Mouse (Mus musculus) embryonic fibroblast, embryonic 13.5 days (primary cell): ENCODE measurements around the gene Ly6f. TPM values are rescaled to one million over a fixed set of nuclear protein-coding genes. Genes with fewer than 3 reads are reported as not detected.
"Not testable (repeated sequence)": the region's sequence is repeated elsewhere in the genome, so short reads cannot be mapped to it uniquely, and the experiment has no call there.

ENCODE experiments used
- H3K27ac ChIP-seq: 2 replicates; pipeline ENCODE4 v1.5.1; 2012; ENCODE audit warnings: low read length, control low read depth, inconsistent platforms; ENCODE audit not compliant: insufficient read depth
- H3K4me1 ChIP-seq: 2 replicates; pipeline ENCODE4 v1.6.1; 2011; ENCODE audit warnings: low read length; ENCODE audit not compliant: control insufficient read depth, insufficient read depth
- H3K4me3 ChIP-seq: 2 replicates; pipeline ENCODE4 v1.5.1; 2011; ENCODE audit warnings: mild to moderate bottlenecking, control low read depth, low read length; ENCODE audit not compliant: insufficient read depth
- CTCF ChIP-seq: IDR thresholded peaks from 2 replicates; pipeline ENCODE4 v1.5.1; 2011; ENCODE audit warnings: mild to moderate bottlenecking, control low read depth, low read length, moderate library complexity, borderline replicate concordance; ENCODE audit not compliant: insufficient read depth
- POLR2A ChIP-seq: IDR thresholded peaks from 2 replicates; pipeline ENCODE4 v1.6.1; 2011; ENCODE audit warnings: low read depth, mild to moderate bottlenecking, control low read depth, low read length, moderate library complexity
- polyA plus RNA-seq: library from polyadenylated mRNA; stranded (reverse); fragments of >200 nt; gene quantifications from 2 replicates; pipeline ENCODE4 v1.2.4, GENCODE M21; 2011; ENCODE audit warnings: low read depth; ENCODE audit not compliant: missing spikeins, insufficient read length

Gene Ly6f
- polyA plus RNA-seq, 1 experiment = not detected

- Histone ChIP-seq H3K27ac (peak overlapping the region; percentile 63), H3K4me1 (peaks cover 11% of the 10 kb centered on the region; the same call in 1 of the 2 replicates), H3K4me3 (no peak overlapping the region)
- no peak for TF ChIP-seq CTCF
- TF ChIP-seq POLR2A = no peak
These were observed 2.6 kb downstream of the Ly6f start for GRCm38 (mm10) chr15:75270691-75271362.

- TF ChIP-seq POLR2A = no peak
- TF ChIP-seq CTCF = no peak
- H3K4me1 ChIP-seq = peaks cover 11% of the 10 kb centered on the region; the same call in 1 of the 2 replicates
These were observed 3.2 kb downstream of the Ly6f start for GRCm38 (mm10) chr15:75271426-75271825.

GRCm38 (mm10) chr15:75271891-75272290 is 3.7 kb downstream of the Ly6f start:
- H3K27ac ChIP-seq = peak overlapping the region; percentile 7

More at GRCm38 (mm10) chr15:75271426-75271825, 3.2 kb downstream of the Ly6f start:
- no peak overlapping the region for H3K4me3 ChIP-seq
- peak overlapping the region; percentile 63 for H3K27ac ChIP-seq

GRCm38 (mm10) chr15:75281991-75282390 is 13.8 kb downstream of the Ly6f start:
- not testable (repeated sequence) for H3K4me3 ChIP-seq, H3K4me1 ChIP-seq, H3K27ac ChIP-seq

More at GRCm38 (mm10) chr15:75271891-75272290, 3.7 kb downstream of the Ly6f start:
- Histone ChIP-seq H3K4me1 (peaks cover 11% of the 10 kb centered on the region; the same call in 1 of the 2 replicates), H3K4me3 (no peak overlapping the region)
- no peak for TF ChIP-seq CTCF
- no peak for TF ChIP-seq POLR2A

GRCm38 (mm10) chr15:75286512-75286911 is 18.3 kb downstream of the Ly6f start:
- H3K4me1 ChIP-seq, H3K27ac ChIP-seq, H3K4me3 ChIP-seq: not testable (repeated sequence)

GRCm38 (mm10) chr15:75292377-75292776 is 24.2 kb downstream of the Ly6f start:
- no peak overlapping the region for H3K4me3 ChIP-seq
- no peak overlapping the region for H3K27ac ChIP-seq
- no peaks in the 10 kb centered on the region for H3K4me1 ChIP-seq
- TF ChIP-seq CTCF (no peak), POLR2A (no peak)

- Histone ChIP-seq H3K4me3 (no peak overlapping the region), H3K4me1 (no peaks in the 10 kb centered on the region), H3K27ac (no peak overlapping the region)
- TF ChIP-seq CTCF = no peak
- TF ChIP-seq POLR2A = no peak
These were observed 25.7 kb downstream of the Ly6f start for GRCm38 (mm10) chr15:75293873-75294385.

- TF ChIP-seq CTCF (no peak), POLR2A (no peak)
- H3K4me1 ChIP-seq = no peaks in the 10 kb centered on the region
- H3K4me3 ChIP-seq = no peak overlapping the region
- H3K27ac ChIP-seq = no peak overlapping the region
These were observed 37.9 kb downstream of the Ly6f start for GRCm38 (mm10) chr15:75306101-75306500.

- TF ChIP-seq POLR2A (no peak), CTCF (no peak)
- no peak overlapping the region for H3K4me3 ChIP-seq
- H3K27ac ChIP-seq = no peak overlapping the region
- no peaks in the 10 kb centered on the region for H3K4me1 ChIP-seq
These were observed 41.0 kb downstream of the Ly6f start for GRCm38 (mm10) chr15:75309186-75309585.

GRCm38 (mm10) chr15:75309946-75310345 is 41.7 kb downstream of the Ly6f start:
- no peak for TF ChIP-seq POLR2A
- no peak for TF ChIP-seq CTCF
- Histone ChIP-seq H3K4me1 (no peaks in the 10 kb centered on the region), H3K4me3 (no peak overlapping the region), H3K27ac (no peak overlapping the region)
